Mouse (Mus musculus) intestine, postnatal 0 days (tissue): ENCODE data around the gene 4933414I15Rik. TPM values are rescaled to one million over a fixed set of nuclear protein-coding genes. Genes with fewer than 3 reads are reported as not detected.
A peak's percentile ranks its signal among the peaks of the same experiment; 100 is the strongest.

Experiments used
- ATAC-seq: fragments of 200-750 bp; cut with Nextera tagmentation; 2 replicates; pipeline ENCODE4 v1.8.0; 2017; ENCODE audit warnings: mild to moderate bottlenecking, moderate TSS enrichment, moderate library complexity
- H3K27ac ChIP-seq: fragments of 300-500 bp; sonication (generic); 2 replicates; pipeline ENCODE4 v1.5.1; 2014; ENCODE audit warnings: mild to moderate bottlenecking, low read depth, low read length, moderate library complexity
- H3K27me3 ChIP-seq: fragments of 300-500 bp; sonication (generic); replicated peaks from 2 replicates; pipeline ENCODE4 v1.6.1; 2014; ENCODE audit warnings: low read length, mixed read lengths; ENCODE audit not compliant: control insufficient read depth, insufficient read depth
- H3K36me3 ChIP-seq: fragments of 300-500 bp; sonication (generic); 2 replicates; pipeline ENCODE4 v1.6.1; 2014; ENCODE audit warnings: mild to moderate bottlenecking, moderate library complexity; ENCODE audit not compliant: control insufficient read depth, insufficient read depth
- H3K4me1 ChIP-seq: fragments of 300-500 bp; sonication (generic); replicated peaks from 2 replicates; pipeline ENCODE4 v1.6.1; 2014; ENCODE audit warnings: antibody characterized with exemption, low read length, mixed read lengths; ENCODE audit not compliant: control insufficient read depth, insufficient read depth
- H3K4me2 ChIP-seq: fragments of 300-500 bp; sonication (generic); replicated peaks from 2 replicates; pipeline ENCODE4 v1.6.1; 2014; ENCODE audit warnings: low read depth, mild to moderate bottlenecking, moderate library complexity
- H3K4me3 ChIP-seq: fragments of 300-500 bp; sonication (generic); 2 replicates; pipeline ENCODE4 v1.5.1; 2014; ENCODE audit warnings: low read depth, low read length
- H3K9ac ChIP-seq: fragments of 300-500 bp; sonication (generic); 2 replicates; pipeline ENCODE4 v1.6.1; 2014; ENCODE audit warnings: mild to moderate bottlenecking, low read depth, low read length
- H3K9me3 ChIP-seq: fragments of 300-500 bp; sonication (generic); 2 replicates; pipeline ENCODE4 v1.6.1; 2016; ENCODE audit warnings: mixed run types; ENCODE audit not compliant: control insufficient read depth
- CTCF ChIP-seq: sonication (generic); IDR thresholded peaks from 2 replicates; pipeline ENCODE4 v1.5.1; 2016; ENCODE audit warnings: low read depth, mild to moderate bottlenecking, control low read depth, antibody characterized with exemption, moderate library complexity
- WGBS: fragments of 180-500 bp; shearing (Covaris S2); extraction: QIAGEN DNeasy Blood & Tissue Kit; methylation state at CpG from one replicate; pipeline ENCODE4 v1.1.7; 2014; 5-methylcytosine and 5-hydroxymethylcytosine counted together
- polyA plus RNA-seq: library from polyadenylated mRNA; unstranded; fragments of >200 nt; fragmentation: Nextera tagmentation; extraction: Ambion mirVana; gene quantifications from 2 replicates; pipeline ENCODE4 v1.2.1, GENCODE M21; 2015

Gene 4933414I15Rik
- polyA plus RNA-seq = not detected in 2 replicates

DNA sequence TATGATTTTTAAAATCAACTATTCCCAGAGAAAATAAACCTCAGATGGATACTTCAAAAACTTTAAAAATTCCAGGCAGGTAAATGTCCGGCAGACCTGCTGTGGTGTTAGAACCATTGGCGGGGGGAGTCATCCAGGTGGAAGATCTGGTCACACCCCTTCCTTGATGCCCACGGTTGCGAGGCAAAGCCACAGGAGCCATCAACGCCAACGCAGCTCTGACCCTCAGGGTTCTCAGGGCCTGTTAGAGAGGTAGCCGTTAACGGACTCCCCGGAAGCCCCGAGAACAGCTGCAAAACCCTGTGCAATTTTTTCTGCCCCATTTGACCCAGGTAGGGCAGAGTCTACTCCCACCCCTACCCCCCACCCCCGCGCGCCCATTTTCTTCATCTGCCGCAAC lies at the start of gene 4933414I15Rik:
Gene 4933414I15Rik, minus strand, starts transcription at position 260 of the 400 bp plus-strand sequence.
- WGBS = 83% methylated on average over 14 of the region's 14 CpGs
- H3K27ac ChIP-seq = no peak within 1 kb of the TSS
- H3K27me3 ChIP-seq = no peaks in the 10 kb centered on the region
- no peak within 1 kb of the TSS for H3K9ac ChIP-seq
- no peak for ATAC-seq
- no peaks in the 10 kb centered on the region for H3K36me3 ChIP-seq
- no peaks in the 10 kb centered on the region for H3K4me1 ChIP-seq
- no peak within 1 kb of the TSS for H3K4me2 ChIP-seq
- H3K4me3 ChIP-seq = no peak within 1 kb of the TSS
- H3K9me3 ChIP-seq = no peaks in the 10 kb centered on the region
- TF ChIP-seq CTCF = no peak

DNA sequence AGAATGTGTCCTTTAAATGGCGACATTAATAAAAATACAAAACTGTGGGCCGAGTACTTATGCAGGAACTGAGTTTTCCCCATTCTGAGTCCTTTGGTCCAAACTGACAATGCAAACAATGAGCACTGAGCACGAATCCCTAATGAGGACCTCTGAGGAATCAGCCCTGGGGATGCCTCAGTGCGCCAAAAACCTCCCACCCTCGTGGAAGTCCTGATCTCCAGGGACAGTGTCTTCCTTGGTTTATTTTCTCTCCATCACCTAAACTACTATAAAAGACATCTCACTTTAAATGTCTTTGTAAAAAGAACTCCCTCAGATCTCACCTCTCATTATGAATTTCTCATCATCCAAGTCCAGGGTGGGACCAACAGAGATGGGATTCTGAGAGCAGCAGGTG lies 38.1 kb upstream of the 4933414I15Rik start, which contains the start of gene Olfr1377:
Gene Olfr1377, plus strand, starts transcription at position 301 of the 400 bp plus-strand sequence.
- Histone ChIP-seq H3K36me3 (no peaks in the 10 kb centered on the region), H3K9me3 (no peaks in the 10 kb centered on the region), H3K9ac (no peak within 1 kb of the TSS), H3K27me3 (no peaks in the 10 kb centered on the region), H3K4me1 (no peaks in the 10 kb centered on the region), H3K4me2 (no peak within 1 kb of the TSS), H3K4me3 (no peak within 1 kb of the TSS), H3K27ac (no peak within 1 kb of the TSS)
- 68% methylated on average over 5 of the region's 5 CpGs for WGBS
- no peak for TF ChIP-seq CTCF
- ATAC-seq = no peak

DNA sequence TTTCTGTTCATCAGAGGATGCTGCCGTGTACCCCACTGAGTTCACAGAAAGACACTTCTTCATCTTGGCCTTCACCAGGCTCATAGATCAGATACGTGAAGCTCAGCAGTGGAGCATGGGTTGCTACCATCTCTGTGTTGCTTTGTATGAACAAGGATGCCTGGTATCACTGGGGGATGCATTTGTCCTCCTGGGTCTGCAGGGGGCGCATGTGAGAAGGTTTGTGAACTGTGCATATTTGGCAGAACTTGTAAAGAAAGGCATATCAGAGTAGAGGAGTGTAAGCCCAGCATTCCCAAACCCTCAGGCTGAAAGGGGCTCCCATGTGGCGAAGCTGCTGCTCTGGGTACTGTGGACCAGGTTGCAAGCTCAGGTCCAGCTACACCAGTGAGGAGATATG lies 33.7 kb upstream of the 4933414I15Rik start:
- Histone ChIP-seq H3K4me2 (no peak overlapping the region), H3K36me3 (no peaks in the 10 kb centered on the region), H3K9ac (no peak overlapping the region), H3K4me1 (no peaks in the 10 kb centered on the region), H3K27me3 (no peaks in the 10 kb centered on the region), H3K9me3 (no peaks in the 10 kb centered on the region), H3K27ac (no peak overlapping the region), H3K4me3 (no peak overlapping the region)
- ATAC-seq = no peak
- TF ChIP-seq CTCF = peak; percentile 23; the same call in 1 of the 2 replicates
- WGBS = 65% methylated on average over 4 of the region's 4 CpGs

DNA sequence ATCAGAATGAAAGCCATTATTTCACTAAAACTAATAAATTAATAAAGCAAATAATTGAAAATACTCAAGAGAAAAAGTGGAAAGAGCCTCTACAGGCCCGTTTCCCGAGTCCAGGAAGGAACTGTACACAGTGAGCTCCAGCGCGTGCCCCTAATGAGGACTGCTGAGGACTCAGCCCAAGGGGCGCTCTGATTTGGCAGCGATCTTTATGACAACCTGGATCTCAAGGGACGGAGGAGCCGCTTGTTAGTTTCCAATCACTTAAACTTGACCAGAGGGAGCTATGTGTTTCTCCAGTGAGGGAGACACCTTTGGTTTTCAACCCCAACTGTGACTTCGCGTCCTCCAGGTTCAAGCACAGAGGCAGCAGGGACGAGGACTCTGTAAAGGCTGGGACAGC lies 22.7 kb upstream of the 4933414I15Rik start, which contains the start of gene Olfr1378:
Gene Olfr1378, plus strand, starts transcription at position 301 of the 400 bp plus-strand sequence.
- H3K9me3 ChIP-seq = no peaks in the 10 kb centered on the region
- no peaks in the 10 kb centered on the region for H3K4me1 ChIP-seq
- TF ChIP-seq CTCF = no peak
- H3K9ac ChIP-seq = no peak within 1 kb of the TSS
- WGBS = 84% methylated on average over 11 of the region's 11 CpGs
- no peak for ATAC-seq
- H3K4me3 ChIP-seq = no peak within 1 kb of the TSS
- no peak within 1 kb of the TSS for H3K4me2 ChIP-seq
- no peaks in the 10 kb centered on the region for H3K36me3 ChIP-seq
- no peak within 1 kb of the TSS for H3K27ac ChIP-seq
- no peaks in the 10 kb centered on the region for H3K27me3 ChIP-seq

DNA sequence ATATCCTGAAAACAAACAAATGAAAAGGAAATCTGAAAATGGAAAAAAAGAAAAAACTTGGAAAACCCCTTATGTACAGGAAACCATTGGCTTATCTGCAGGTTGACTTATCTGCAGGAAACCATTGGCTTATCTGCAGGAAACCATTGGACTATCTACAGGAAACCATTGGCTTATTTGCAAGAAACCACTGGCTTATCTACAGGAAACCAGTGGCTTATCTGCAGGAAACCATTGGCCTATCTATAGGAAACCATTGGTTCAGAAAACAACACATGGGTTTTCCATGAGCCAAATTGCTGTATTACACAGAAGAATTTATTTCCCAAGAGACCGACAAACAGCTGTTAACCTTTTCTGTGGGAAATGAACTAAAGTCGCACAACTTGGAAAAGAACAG lies 21.3 kb upstream of the 4933414I15Rik start:
- Histone ChIP-seq H3K4me1 (no peaks in the 10 kb centered on the region), H3K9ac (no peak overlapping the region), H3K4me3 (no peak overlapping the region), H3K4me2 (no peak overlapping the region), H3K27ac (no peak overlapping the region), H3K9me3 (no peaks in the 10 kb centered on the region), H3K36me3 (no peaks in the 10 kb centered on the region), H3K27me3 (no peaks in the 10 kb centered on the region)
- TF ChIP-seq CTCF = no peak
- WGBS = 81% methylated on average over 2 of the region's 2 CpGs
- no peak for ATAC-seq

DNA sequence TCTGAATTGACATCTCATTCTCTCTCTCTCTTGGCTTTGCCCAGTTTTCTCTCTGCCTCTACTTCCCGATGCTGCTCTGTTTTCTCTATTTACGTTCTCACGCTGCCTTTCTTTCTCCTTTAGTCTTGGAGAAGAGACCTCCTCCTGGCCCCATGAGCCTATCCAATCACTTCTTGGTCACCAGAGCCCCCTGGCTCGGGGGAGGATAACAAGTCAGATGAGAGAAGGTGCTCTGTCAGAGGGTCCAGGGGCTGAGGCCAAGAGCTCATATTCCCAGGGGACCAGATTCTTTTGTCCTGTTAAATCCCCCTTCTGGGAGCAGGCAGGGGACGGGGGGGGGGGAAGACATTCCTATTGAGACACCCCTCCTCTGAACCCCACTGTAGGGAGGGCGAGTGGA lies 10.1 kb upstream of the 4933414I15Rik start, which contains the start of gene Prop1:
Gene Prop1, minus strand, starts transcription at position 101 of the 400 bp plus-strand sequence.
- no peak within 1 kb of the TSS for H3K4me2 ChIP-seq
- no peak for TF ChIP-seq CTCF

More for the DNA sequence above, 10.1 kb upstream of the 4933414I15Rik start, which contains the start of gene Prop1:
- Histone ChIP-seq H3K9me3 (no peaks in the 10 kb centered on the region), H3K36me3 (no peaks in the 10 kb centered on the region), H3K27me3 (no peaks in the 10 kb centered on the region), H3K27ac (no peak within 1 kb of the TSS), H3K4me1 (no peaks in the 10 kb centered on the region), H3K9ac (no peak within 1 kb of the TSS), H3K4me3 (no peak within 1 kb of the TSS)
- 76% methylated on average over 6 of the region's 6 CpGs for WGBS
- ATAC-seq = no peak
